Mouse (Mus musculus) T-helper 1 cell (primary cell): ENCODE measurements around the gene Gm5916.

Experiments used
- in situ Hi-C: fragments of 300-600 bp; cut with MboI, MseI; formaldehyde crosslinking; loops from one replicate; pipeline ENCODE4 v1.15.1; 2025; ENCODE audit warnings: high pct_unique_total_duplicates

Gm5916 gene

DNA sequence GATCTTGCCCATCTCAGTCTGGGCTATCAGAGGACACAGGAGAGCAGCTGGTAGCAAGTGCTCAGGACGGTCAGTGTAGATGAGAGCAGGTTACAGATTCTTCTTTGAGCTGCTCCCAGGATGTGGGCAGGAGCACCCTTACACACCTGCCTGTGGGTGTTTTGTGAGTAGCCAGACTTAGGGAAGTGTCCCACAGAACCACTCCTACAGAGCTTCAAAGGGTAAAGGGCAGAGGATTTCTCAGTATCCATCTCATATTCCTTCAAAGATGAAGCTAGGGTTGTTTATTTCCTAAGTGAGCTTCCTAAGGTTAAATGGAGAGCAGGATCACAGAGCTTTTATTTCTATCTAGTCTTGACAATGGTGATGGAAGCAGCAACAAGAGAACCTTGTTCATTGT lies at the start of gene Gm5916:
Gene Gm5916 (minus strand): TSS at position 101 of the 400 bp plus-strand sequence.
- in situ Hi-C loops: no loop called here
